Mouse (Mus musculus) skeletal muscle tissue, adult 2 months (tissue): Measurements from ENCODE around the gene Lag3.
A peak's percentile ranks its signal among the peaks of the same experiment; 100 is the strongest.

ENCODE experiments used
- DNase-seq: peaks from one replicate; pipeline ENCODE4 v3.0.0-alpha.2; 2012; ENCODE audit warnings: low read depth, low spot score

Lag3 gene

DNA sequence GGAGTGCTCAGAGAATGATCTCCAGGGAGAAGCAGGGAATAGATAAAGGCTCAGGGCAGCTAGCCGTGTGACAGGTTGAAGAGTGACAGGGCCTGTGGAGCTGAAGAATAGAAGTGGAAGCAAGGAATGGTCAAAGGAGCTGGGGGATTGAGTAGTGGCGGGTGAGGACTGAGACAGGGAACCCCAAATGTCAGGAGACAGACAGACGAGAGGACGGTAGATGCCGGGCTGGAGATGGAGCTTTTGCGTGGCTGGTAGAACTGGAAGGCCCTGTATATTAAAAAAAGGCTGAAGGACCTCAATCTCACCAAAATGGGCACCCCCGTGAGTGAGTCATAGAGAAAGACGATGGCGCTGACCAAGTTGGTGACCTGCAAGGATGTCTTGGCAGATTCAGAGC lies 51.0 kb downstream of the Lag3 start:
- DNase-seq = no peak

GRCm38 (mm10) chr6:124859725-124860124 lies 51.8 kb downstream of the Lag3 start:
- peak; percentile 53 for DNase-seq

DNA sequence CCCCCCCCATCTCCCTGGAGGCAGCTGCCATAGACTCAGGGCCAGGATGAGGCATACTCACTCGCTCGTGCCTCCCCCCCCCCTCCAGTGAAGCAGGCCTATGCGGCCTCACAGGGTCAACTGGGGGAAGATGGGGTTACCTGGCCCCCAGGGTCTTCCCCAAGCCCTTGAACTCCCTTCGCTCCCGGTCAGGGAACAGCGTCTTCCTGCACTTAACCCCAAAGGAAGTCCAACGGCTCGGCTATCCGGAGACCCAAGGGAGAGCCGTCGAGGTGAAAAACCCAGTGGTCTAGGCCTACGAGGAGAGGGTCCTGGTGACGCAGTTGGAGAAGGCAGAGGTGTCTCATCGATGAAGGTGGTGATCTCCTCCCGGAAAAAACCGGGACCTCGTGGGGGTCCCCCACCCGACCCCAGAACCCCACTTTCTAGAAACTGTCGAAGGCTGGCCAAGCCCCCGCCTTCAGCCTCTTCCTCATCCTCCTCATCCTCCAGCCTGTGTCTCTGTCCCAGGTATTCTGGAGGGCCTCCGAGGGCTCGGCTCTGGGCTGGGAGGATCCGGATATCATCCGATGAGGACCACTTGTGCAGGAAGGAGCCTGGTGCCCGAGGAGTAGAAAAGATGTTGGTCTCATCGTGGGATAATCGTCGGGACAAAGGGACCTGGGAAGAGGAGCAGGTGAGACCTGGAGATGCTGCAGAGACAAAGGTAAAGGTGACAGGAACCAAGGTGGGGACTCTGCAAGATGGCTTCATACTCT lies 52.8 kb downstream of the Lag3 start:
- DNase-seq = no peak

DNA sequence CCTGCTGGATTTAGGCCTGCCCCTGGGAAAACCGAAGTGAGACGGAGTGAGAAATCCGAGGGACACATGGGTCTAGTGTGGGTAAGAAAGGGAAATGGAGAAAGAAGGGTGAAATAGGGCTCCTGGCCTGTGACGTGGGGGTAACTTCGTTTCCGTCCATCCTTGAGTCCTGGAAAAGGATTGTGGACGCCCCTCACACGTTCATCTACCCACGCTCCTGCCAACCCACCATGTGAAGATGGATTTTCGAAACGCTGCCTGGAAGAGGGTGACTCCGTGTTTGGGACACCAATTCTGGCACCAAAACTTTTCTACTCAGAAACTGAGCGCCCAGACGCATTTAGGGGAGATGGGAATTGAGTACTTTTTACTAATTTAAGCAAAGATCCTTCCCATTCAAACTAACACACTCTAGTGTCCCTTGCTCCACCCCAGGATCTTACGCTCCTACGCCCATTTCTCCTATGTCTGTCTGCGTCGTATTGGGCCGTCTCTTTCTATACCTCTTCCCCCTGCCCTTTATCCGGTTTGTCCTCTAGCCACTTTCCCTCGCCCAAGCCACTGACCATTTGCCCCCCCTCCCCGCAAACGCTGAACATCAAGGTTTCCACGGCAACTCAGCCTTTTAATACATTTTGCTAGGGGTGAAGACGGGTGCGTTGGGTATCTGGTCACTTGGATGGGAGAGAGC lies 53.5 kb downstream of the Lag3 start:
- DNase-seq = no peak

DNA sequence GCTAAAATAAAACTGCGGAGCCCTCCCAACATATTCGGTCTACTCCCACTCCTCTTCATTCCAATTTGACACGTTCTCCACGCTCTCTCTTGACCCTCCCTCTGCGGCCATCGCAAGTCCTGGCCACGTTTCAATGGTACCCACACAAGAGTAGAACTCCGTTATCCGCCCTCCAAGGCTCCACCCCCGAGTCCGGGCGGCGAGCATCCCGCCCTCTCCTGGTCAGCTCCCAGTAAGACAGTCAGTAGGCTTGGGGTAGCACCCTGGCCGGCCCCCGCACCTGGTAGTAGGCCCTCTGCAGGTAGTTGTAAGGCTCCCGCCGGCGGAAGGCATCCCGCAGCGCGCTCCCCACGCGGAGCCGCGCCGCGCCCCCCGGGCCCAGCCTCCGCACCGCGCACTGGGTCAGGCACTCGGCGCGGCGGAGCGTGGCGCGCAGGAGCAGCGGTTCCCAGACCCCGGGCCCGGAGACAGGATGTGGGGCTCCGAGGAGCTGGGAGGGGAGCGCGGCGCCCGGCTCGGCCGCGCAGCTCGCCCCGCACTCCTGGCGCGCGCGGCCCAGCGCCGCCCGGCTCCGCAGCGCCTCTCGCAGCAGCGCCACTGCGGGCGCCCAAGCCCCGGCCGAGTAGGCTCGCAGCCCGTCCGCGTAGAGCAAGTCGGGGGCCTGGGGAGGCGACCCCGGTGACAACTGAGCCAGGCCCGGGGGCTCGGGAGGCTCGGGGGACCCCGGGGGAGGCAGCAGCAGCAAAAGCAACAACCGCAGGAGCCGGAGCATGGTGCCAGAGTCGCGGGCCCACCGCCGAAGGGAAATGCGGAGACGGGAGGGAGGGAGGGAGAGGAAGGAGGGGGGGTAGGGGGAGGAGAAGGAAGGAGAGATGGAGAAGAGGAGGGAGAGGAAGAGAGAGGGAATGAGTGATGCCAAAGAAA lies 54.3 kb downstream of the Lag3 start, which contains the start of gene P3h3:
Gene P3h3, minus strand, starts transcription at position 837 of the 924 bp plus-strand sequence.
- peak; percentile 41 for DNase-seq

DNA sequence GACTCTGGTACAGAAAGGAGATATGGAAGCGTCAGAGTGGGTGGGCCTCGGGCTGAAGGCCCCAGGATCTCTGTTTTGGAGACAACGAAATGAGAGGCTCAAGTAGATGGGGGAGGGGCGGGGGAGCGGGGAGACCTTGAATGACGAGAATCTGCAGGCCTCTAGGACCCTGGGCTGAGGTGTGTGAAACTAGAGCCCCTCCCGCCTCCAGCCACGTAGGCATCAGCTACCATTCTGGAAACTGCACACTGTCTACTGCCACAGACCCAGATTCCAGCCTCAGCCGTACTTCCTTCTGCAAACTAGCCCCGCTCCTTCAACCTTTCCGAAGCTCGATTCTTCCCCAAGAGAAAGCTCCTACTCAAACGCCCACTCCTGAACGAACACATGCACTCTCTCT lies 55.2 kb downstream of the Lag3 start:
- DNase-seq = no peak

DNA sequence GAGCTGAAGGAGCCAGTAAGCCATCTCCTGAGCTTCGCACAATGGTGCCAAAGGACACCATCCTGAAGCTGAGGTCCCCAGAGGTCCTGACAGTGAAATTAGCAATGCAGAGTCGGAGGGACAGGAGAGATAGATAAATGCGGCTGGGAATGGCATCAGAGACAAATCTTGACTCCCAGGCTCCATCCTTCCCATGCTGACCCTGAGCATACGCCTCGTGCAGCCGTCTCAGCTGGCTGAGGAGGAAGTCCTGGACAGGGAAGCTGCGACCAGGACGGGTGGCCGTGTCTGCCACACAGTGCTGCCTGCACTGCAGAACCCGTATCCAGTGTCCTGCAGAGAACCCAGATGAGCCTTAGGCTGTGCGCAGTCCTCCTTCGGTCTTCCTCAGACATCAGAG lies 56.9 kb downstream of the Lag3 start:
- no peak for DNase-seq
